Mouse (Mus musculus) cerebellum, postnatal 25 days (tissue): Measurements from ENCODE around the gene Rab2b.
A peak's percentile ranks its signal among the peaks of the same experiment; 100 is the strongest.

Experiments
- DNase-seq, 2 experiments: peaks; one replicate each; pipeline ENCODE4 v3.0.0; 2021; ENCODE audit warnings: mixed read lengths in 2 of 2

Rab2b gene

GRCm38 (mm10) chr14:52272781-52273180 lies 6.6 kb downstream of the Rab2b start:
- DNase-seq, result no peak

DNA sequence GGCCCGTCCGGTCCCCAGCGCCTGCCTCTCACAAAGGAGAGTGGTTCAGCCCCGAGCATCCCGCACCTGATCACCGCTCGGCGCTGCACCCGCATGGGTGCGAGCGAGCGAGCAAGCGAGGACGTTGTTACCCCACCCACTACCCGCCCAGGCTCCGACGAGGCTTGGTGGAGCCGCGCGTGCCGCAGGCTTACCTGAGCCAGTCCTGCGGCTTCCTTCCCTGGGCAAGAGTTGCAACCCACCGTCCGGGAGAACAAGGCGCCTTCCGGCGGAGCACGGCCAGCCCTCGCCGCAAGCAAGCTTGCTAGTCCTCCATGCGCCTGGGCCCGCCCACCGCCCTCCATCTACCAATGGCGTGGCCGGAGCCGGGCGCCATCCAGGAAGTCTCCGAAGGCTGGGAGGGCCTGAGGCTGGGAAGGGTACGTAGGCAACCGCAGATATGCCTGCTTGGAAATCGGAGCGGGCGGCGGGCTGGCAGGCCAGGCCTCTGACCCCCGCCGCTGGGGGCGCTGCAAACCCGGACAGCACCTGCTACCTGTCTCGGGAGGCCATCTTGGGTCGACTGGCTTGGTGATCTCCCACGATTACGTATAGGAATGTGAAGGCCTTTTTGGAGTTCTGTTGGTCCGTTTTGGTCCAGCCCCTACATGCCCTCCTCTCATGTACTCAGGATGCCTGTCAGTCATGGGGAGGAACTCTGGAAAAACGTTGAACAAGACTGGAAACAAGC lies 21.7 kb downstream of the Rab2b start, which contains the start of gene Chd8:
TSS of gene Chd8 (minus strand) at position 297 of the 730 bp plus-strand sequence.
- peak; percentile 99 for DNase-seq

GRCm38 (mm10) chr14:52256311-52257175 lies 22.8 kb downstream of the Rab2b start:
- no peak for DNase-seq

DNA sequence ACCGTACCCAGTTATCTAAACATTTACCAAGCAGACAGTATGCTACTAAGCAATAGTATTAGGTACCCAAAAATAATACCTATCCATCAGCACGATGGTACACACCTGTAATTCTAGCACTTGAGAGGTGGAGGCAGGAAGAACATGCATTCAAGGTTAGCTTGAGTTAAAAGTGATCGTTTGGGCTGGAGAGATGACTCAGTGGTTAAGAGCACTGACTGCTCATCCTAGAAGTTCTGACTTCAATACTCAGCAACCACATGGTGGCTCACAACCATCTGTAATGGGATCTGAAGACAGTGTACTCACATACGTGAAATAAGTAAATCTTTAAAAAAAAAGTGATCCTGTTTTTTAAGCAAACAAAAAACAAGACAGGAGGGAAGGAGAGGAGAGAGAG lies 33.2 kb downstream of the Rab2b start:
- DNase-seq, result no peak

DNA sequence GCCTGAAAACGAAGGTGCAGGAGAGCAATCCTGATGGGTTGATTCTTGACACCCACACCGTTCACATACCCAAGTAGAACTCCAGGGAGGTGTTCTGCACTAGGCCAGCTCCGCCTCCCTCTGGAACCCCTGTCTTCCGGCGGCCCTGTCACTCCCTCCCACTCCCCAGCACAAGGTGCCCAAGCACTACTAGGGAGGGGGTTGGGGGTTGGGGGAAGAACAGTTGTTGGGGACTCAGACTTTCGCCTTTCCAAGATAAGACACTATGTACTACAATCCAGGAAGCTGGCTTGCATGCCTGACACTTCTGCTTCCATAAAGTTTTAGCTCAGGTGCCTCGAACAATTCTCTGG lies 34.7 kb downstream of the Rab2b start:
- no peak for DNase-seq

- peak; percentile 98 to 99 for DNase-seq
Observed at GRCm38 (mm10) chr14:52244041-52244689, 35.2 kb downstream of the Rab2b start.

GRCm38 (mm10) chr14:52236216-52236615 lies 43.1 kb downstream of the Rab2b start:
- no peak for DNase-seq

- peak in 1 of 2 experiments; percentile 18 for DNase-seq
Observed at GRCm38 (mm10) chr14:52235165-52235564, 44.2 kb downstream of the Rab2b start.

DNA sequence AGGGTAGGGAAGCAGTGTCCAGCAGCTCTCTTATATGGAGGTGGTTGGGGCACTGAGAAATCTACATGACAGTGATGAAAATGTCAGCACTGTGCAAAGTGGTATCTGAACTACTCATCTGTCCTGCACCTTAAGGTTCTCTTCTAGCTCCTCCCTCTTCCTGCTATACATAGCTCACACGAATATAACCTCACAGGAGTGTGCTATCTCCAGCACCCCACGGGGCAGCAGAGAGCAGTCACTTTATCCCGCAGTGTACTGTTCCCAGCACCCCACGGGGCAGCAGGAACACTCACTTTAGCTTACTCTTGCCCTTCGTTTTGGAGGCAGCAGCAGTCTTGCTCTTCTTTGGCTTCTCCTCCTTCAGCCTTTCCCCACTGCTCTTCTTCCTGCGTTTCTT lies 47.1 kb downstream of the Rab2b start:
- no peak for DNase-seq

GRCm38 (mm10) chr14:52225972-52226371 lies 53.4 kb downstream of the Rab2b start:
- no peak for DNase-seq

GRCm38 (mm10) chr14:52217261-52217660 lies 62.1 kb downstream of the Rab2b start:
- no peak for DNase-seq
